Mouse (Mus musculus) left cerebral cortex, adult 18-20 months (tissue): ENCODE measurements around the gene Bicc1. TPM values are rescaled to one million over a fixed set of nuclear protein-coding genes. Genes with fewer than 3 reads are reported as not detected.
A peak's percentile ranks its signal among the peaks of the same experiment; 100 is the strongest.

Experiments
- DNase-seq, 2 experiments: peaks; one replicate each; pipeline ENCODE4 v3.0.0; 2021 to 2022; ENCODE audit warnings: low spot score in 2 of 2, mixed read lengths in 1 of 2
- total RNA-seq, 2 experiments: library from RNA; stranded (reverse); gene quantifications; 2 replicates each; pipeline ENCODE4 v1.2.3; 2021

Gene Bicc1
- total RNA-seq, 2 experiments from 2014 or later: 4.8 to 6.4 TPM

DNA sequence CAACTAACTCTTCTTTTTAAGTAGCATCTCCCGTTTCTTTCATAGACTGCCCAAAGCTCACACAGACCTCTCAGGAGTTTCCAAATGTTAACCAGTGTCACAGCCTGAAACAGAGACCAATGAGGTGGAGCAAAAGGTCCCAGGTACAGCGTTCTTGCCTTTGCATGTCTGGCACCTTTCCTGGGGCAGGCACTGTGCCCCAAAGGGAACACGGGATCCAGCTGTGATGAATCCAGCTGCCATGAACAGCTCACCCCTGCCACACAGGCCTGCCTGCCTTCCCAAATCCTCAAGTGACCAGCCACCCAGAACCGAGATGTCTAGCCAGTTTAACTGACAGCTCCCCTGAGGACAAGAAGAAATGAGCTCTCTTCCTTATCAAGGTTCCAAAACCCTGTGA lies 36.1 kb downstream of the Bicc1 start:
- DNase-seq: no peak

DNA sequence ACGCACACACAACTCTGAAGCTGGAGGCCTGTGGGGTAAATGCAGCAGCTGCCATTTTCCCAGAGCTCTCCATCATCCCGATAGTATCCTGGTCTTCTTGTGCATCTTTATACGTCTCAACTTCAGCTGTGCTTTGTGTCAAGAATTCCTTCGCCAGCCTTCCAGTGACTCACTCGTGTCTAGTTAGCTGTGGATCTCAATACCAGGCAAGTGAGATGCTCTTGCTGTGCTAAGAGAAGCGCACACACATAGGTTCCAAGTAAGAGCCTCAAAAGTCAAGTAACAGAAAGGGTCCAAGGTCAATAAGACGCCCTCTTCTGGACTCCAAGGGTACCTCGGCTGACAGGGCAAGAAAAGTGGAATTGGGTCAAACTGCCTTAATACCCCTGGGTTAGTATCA lies 37.0 kb downstream of the Bicc1 start:
- DNase-seq: no peak

DNA sequence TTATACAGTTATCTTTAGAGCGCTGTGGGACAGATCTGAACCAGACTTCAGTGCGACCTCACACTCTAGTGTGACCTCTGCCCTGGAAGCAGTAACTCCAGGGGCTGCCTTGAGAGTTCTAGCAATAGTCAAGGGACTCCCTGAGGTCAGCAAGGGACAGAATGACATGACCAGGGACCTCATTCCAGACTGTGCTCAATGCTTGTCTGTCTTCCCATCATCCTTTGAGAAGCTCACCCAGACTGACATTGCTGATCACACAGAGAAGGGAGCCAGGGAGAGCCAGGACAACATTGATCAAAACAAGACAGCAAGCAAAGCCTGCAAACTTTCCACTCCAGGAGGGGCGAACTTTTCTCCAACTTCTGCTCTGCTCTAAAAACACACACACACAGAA lies 38.7 kb downstream of the Bicc1 start:
- no peak for DNase-seq

DNA sequence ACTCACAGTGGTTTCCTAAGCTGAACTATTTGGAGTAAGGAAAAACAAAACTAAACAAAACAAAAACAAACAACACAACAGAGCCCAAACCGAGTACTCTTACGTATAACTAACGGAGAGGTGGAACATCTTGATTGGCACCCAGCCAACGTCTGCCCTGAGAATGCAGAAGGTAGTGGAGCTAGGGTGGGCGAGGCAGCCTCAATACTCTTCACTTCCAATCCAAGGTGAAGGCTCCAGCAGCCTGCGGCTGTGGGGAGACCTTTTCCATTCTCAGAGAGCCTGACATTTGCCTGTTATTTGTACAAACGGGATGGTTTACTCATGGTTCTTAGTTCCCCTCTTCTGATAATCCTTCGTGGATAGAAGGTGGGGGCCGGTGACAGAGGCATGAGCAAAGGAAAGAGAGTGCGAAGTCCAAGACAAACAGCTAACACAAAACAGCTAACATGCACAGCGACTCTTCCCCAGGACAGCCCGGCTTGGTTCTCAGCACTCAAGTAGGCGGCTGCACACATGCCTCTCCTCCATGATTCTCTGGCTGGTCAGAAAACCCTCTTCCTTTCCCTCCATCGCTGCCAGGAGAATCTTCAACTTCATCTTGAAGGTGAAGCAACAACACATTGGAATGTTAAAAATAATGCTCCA lies 39.3 kb downstream of the Bicc1 start:
- no peak for DNase-seq

GRCm38 (mm10) chr10:71119120-71119847 lies 40.2 kb downstream of the Bicc1 start:
- DNase-seq: no peak

GRCm38 (mm10) chr10:71117766-71118165 lies 41.7 kb downstream of the Bicc1 start:
- DNase-seq: no peak

GRCm38 (mm10) chr10:71114260-71114920 lies 45.1 kb downstream of the Bicc1 start:
- DNase-seq: peak in 1 of 2 experiments; percentile 30

GRCm38 (mm10) chr10:71106491-71107205 lies 52.9 kb downstream of the Bicc1 start:
- DNase-seq: no peak

GRCm38 (mm10) chr10:71104791-71105190 lies 54.7 kb downstream of the Bicc1 start:
- DNase-seq: no peak

DNA sequence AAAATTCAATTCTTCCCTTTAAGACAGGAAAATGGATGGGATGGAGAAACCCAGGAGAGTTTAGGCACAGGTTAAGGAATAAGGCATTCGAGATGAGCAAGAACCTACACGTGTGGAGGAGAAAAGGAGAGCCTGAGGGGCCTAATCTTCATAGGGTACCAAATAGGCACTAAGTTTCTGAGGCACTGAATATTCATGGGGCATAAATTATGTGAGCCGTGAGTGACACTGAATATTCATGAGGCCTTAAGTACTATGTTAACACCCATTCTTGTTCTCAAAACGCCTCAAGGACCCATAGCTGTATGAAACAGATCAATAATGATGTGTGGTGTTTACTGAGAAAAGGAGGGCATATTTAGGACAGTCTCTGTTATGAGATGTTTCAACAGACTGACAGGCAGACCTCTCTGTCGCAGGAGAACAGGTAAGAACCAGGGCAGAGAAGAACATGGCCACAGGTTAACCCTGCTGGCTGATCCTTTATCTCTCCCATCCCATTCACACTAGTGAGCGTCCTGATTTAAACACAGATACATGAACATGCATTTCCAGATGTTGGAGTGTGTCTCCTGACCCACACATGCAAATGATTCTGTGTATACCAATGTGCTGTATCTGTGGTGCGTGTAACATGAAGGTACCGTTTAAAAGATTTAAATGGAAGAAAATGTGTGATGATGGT lies 58.5 kb downstream of the Bicc1 start:
- no peak for DNase-seq

GRCm38 (mm10) chr10:71094707-71095254 lies 64.7 kb downstream of the Bicc1 start:
- DNase-seq: no peak

DNA sequence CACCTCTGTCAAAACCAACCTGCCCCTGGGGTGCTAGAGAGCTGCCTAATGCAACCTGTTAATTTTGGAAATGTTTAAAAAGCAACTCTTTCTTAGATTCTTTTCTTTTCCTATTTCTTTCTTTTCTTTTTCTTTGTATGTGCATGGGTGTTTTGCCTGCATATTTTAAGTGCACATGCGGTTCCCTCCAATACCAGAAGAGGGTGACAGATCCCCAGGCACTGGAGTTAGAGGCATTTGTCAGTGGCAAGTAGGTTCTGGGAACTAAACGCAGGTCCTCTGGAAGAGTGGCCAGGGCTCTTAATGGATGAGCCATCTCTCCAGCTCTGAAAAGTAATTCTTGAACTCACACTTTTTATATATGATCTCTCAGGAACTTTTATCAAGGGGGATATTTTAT lies 66.2 kb downstream of the Bicc1 start:
- no peak for DNase-seq

- no peak for DNase-seq
Measured at GRCm38 (mm10) chr10:71087359-71087716, 72.2 kb downstream of the Bicc1 start.

DNA sequence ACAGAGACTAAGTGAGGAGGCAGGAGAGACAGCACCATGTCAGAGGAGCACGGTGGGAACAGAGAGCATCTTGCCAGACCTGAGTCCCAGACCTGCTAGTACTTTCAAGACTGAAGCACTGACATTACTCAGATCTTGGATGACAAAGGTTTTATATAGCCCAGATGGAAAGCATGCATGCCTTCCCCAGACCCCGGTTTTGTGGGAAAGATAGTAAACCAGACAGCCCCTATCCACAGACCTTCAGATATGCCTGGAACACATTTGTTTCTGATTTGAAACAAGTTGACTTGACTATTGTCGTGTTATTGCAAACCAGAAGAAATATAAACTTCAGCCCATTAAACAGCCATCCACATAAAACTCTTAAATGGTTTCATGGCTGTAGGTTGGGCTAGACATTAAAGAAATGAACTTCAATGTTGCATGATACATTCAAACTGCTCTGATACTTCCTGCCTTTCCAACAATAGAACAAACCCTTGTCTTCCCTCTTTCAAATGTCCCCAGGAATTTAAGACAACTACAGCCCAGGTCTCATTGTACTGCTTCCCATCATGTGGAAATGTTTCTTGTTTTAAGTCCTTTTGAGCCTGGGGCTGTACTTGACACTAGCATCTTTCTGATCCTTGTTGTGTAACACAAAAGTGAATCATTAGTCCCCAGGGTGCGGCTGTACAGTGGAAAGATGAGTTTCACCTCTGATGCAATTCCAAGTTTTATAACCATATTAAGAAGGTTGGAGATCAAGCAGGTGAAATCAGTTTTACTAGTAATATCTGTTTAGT lies 72.7 kb downstream of the Bicc1 start:
- DNase-seq: no peak

- no peak for DNase-seq
Measured at GRCm38 (mm10) chr10:71082986-71083385, 76.5 kb downstream of the Bicc1 start.

DNA sequence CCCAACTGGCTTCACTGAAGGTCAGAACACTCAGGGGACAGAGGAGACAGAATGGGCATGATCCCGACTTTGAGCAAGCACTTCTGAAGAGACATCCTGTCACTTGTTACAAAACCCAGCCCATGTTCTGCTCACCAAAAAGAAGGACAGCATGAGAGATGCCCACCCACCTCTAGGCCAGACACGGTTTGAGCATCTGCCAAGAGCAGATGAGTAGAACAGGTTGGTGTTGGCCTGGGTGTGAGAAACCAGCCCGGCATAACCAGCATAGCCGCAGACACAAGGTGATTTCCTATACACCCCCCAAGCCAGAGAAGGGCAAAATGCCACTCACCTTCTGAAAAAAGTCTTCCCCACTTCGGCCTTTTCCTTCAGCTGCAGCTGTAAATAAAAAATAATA lies 80.6 kb downstream of the Bicc1 start:
- DNase-seq: no peak

GRCm38 (mm10) chr10:71065009-71065408 lies 94.5 kb downstream of the Bicc1 start:
- DNase-seq: no peak

- DNase-seq: no peak
Measured at GRCm38 (mm10) chr10:71064576-71064975, 94.9 kb downstream of the Bicc1 start.

DNA sequence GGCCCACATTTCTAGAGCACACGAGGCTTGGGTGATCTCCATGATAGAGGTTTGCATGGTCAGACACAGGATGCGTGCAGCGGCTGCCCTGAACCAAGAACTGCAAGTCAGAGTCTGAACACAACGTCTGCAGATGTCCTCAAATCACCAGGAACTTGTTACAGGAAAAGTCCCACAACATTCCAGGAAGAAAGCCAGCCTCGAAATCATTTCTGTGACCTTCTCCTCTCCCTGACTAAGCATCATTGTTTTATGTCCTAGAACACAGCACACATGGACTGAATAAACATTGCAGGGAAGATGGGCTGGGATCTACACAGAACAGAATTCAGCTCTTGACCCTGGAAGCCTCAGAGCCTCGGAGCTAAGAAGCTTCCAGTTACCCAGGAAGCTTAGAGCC lies 97.3 kb downstream of the Bicc1 start:
- DNase-seq: no peak

DNA sequence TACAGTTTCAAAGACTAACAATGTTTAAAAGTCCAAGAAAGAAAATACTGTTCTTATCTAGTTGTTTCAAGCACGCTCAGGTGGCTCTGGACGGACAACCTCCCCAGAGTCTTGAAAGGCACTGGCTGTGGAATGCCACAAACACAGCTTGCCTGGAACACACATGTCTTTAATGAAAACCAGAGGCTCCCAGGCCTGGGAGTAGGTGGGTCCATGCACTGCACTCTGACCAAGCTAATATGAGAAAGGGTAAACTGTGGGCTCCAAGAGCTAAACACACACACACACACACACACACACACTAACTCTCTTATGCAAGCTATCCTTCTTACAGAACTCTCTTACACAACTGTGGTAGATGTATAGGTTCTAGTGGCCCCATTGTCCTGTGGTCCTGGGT lies 99.2 kb downstream of the Bicc1 start:
- DNase-seq: no peak
